Mouse (Mus musculus) spleen, embryonic (tissue): Measurements from ENCODE around the gene Aida.

Experiments used
- CTCF ChIA-PET: fragments of 350-600 bp; sonication (Branson Sonifier 250); formaldehyde crosslinking; loops from one replicate; lab custom pipeline; 2022; lab: Charles Lee

The Aida gene

DNA sequence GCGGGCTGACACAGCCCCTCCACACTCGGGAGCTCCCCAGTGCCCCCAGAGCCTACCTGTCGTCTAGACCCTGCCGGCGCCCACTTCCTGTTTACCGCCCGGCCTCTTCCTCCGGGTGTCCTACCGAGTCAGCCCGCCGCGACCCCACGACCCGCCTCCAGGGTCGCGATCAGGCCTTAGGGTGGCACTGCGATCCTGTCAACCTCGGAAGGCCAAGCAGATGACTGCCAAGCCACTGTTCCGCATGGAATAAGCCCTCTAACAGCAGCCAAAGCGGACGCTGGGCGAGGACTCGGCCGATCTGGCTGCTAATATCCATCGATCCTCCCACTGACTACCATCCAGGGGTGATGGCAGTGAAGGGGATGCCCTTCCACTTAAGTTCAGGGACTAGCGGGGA, at the start of gene Aida:
TSS of gene Aida (plus strand) at position 126 of the 400 bp plus-strand sequence.
- CTCF ChIA-PET, result interaction anchor here (0.5 kb wide), 1 partner anchor 38 kb away, joined by 5 read pairs; no protein-coding TSS in a partner anchor

DNA sequence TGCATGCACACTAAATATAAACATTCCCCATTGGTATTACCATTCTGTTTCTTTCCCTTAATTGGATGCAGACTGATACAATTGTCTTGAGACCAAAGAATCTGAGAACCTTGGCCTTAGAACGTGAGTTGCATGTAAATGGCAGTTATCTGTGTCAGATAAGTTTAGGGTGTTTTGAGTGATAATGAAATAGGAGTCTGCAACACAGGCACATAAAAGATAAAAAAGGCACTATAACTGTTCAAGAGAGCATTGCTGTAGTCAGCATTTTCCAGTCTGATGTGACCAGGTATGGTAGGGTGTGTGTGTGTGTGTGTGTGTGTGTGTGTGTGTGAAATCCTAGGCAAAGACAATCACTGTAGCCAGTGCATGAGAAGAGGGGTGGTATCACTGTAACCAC, 48.2 kb upstream of the Aida start:
- CTCF ChIA-PET, result no interaction called here

- CTCF ChIA-PET, result no interaction called here
These were observed 45.8 kb upstream of the Aida start for GRCm38 (mm10) chr1:183250612-183251011.

DNA sequence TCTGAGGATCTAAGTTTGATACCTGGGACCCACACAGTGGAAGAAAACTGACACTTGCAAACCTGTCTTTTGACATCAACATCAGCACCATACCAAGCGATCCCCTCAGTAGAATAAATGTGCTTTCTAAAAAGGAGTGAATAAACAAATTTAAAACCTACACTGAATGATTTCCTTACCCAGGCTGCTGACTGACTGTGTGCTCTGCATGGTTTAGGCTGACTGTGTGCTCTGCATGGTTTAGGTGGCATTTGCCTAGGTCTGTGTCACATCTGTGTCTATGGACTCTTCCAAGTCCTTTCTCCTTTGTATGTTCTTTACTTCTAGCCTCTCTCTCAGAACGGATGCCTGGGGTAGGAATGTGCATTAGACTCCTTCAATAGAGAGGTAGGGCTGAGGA, 44.6 kb upstream of the Aida start:
- CTCF ChIA-PET, result no interaction called here

GRCm38 (mm10) chr1:183252574-183252973, 43.8 kb upstream of the Aida start:
- CTCF ChIA-PET, result no interaction called here

- CTCF ChIA-PET, result no interaction called here
These were observed 32.0 kb upstream of the Aida start for GRCm38 (mm10) chr1:183264145-183265008.

DNA sequence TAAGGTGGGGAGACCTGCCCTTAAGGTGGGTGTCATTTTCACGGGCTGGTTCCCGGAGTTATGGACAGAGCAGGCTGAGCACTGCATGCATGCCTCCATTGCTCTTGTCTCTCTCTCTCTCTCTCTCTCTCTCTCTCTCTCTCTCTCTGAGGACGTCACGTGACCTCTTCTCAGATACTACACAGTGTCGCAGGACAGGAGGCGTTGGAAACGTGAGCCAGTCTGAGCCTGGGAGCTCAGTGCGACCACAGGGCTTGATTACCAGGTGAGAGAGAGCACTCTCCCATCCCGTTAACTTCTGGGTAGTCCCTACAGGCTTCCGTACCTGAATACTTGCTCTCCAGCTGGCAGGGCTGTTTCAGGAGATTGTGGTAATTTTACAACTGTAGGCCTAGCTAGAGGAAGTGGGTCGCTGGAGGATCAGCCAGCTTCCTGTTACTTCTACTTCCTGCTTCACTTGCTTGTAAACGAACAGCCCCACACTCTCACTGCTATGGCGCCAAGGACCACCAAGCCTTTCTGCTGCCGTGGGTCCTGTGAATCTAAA, 30.4 kb upstream of the Aida start:
- CTCF ChIA-PET, result interaction anchor here (0.7 kb wide), 1 partner anchor 21 kb away, joined by 6 read pairs; no protein-coding TSS in a partner anchor

DNA sequence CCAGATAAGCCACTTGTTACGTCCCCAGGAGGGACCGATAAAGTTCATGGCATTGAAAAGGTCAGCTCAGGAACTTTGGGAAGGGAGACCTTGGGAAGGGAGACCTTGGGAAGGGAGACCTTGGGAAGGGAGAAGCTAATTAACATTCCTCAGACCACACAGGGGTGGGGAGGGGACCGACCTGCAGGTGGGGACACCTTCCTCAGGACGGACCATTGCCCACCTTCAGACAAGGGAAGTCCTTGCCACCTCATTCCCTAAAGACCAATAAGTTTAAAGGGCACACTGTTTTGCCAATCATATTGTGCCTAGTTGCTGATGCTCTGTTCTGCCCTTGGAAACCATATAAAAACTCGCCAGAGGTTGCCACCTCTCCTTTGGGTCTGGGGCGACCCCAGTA, 28.7 kb upstream of the Aida start:
- CTCF ChIA-PET, result no interaction called here

GRCm38 (mm10) chr1:183272867-183273818, 23.2 kb upstream of the Aida start:
- CTCF ChIA-PET, result interaction anchor here (0.6 to 0.7 kb wide), 3 partner anchors 55 to 1028 kb away, joined by 3 to 6 read pairs (median 5); no protein-coding TSS in a partner anchor

GRCm38 (mm10) chr1:183274385-183274784, 22.0 kb upstream of the Aida start:
- CTCF ChIA-PET, result no interaction called here

DNA sequence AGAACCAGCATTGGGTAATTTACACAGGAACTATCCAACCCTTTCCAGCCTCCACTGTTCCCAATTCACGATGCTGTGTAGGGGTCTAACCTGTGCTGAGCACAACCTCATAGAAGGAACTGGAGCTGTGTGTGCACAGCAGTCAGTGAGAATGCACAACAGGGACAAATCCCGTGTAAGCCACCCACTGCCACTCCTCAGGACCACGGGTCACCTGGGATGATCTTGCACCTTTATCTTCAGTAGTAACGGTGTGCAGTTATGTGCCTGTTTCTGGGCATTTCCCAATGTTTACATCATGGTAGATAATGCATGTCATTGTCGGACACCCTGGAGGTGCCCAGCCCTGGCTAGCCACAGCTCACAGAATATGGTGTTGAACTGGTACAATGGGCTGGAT, 20.6 kb upstream of the Aida start:
- CTCF ChIA-PET, result no interaction called here

- CTCF ChIA-PET, result no interaction called here
These were observed 8.0 kb upstream of the Aida start for GRCm38 (mm10) chr1:183288351-183288750.

DNA sequence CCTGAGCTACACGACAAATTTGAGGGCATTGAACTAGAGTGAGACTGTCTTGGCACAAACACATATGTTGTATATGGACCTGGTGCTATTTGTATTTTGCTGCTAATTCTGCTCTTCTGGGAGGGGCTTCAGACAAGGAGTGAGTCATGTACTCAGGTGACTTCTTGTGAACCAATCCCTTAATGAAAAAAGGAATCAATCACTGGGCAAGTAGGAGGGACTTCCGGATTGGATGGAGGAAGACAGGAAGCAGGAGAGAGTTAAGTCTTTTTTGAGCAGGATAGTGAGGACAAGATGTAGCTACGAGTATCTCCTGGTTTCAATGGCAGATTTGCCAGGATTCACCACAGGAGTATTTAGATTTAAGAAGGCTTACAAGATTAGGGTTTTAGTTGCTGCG, 6.8 kb upstream of the Aida start:
- CTCF ChIA-PET, result no interaction called here

DNA sequence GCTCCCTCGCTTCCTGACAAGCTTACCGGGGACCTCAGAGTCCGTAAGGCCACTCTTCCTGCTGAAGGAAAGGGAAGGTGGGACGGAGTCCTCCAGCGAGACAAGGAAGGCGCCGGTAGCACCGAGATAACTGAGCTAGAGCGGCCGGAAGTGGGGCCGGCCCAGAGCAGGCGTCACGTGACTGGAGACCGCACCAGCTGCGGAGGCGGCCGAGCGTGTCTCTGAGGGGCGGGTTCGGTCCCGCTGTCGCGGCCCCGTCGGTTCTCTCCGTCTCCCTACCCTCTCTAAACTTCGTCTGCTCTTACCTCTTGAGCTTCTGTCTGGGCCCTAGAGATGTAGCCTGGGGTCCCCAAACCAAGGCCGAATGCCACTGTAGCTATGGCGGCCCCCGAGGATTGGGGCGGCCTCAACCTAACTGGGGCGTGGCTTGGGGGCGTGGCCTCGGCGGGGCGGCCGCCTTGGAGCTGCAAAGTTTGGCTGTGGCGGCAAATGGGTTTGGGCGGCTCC, 540 bp downstream of the Aida start, which contains the start of gene Brox:
TSS of gene Brox (minus strand) at position 393 of the 507 bp plus-strand sequence.
- CTCF ChIA-PET, result no interaction called here

- CTCF ChIA-PET, result no interaction called here
These were observed 1.1 kb downstream of the Aida start for GRCm38 (mm10) chr1:183297473-183297885.

DNA sequence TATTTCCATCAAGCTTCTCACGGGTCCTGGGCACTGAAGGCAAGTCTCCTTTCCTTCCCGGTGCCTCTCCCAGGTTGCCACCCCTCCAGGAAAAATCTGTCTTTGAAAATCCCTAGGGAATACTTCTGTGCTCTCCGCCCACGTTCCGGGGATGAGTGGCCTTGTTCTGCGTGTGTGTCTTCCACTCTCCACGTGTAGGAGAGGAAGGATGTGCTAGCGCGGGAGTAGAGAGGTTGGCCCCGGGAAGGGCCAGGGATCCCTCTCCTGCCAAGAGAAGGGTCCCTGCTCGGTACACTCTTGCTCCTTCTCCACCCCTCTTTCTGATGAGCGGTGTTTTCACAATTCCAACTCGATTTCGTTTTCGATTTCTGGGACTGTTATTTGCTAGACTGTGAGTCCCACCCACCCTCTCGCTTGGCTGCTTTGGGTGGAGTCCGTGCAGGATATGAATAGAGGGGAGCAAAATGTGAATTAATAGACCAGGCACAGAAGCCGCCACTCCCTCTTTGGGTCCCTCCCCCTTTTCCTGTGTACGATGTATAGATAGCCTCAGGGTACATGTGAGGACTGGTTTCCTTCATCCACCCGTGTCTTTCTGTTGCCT, 1.6 kb downstream of the Aida start:
- CTCF ChIA-PET, result no interaction called here

DNA sequence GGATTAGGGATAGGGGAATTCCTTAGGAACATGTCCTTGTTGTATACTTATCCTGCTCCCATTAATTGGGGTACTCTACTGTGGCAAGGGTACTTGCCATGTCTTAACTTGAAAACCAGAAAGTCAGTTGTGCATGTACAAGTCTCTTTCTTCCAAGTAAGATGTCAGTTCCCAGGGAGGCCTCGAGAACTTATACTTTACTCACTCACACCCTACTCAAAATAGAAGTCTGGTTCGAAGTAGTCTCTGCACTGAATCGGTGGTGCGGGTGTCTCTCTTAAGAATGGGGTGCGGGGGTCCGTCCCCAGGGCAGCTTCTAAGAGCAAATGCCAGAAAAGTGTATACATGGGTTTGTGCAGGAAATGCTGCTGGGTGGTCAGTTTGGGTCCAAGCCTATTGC, 2.8 kb downstream of the Aida start:
- CTCF ChIA-PET, result no interaction called here

DNA sequence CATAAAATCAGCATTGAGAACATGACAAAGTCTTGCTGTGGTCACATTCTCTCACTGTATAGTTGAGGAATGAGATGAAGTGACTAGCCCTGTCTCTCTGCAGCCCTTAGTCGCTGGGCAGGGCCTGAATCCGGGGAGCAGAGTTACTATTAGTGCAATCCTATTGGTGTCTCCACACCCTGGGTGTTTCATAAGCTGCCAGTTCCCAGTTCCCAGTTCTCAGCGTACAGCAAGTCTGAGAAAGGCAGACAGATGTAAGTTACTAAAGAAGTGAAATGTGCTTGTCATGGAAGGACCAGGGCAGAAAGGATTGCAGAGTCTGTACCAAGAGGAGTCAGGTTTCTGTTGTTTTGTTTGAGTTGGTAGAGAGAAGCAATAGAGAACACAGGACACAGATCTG, 11.2 kb downstream of the Aida start:
- CTCF ChIA-PET, result no interaction called here

GRCm38 (mm10) chr1:183308476-183308875, 12.1 kb downstream of the Aida start:
- CTCF ChIA-PET, result no interaction called here

- CTCF ChIA-PET, result interaction anchor here (0.6 kb wide), 1 partner anchor 19 kb away, joined by 3 read pairs; no protein-coding TSS in a partner anchor
These were observed 13.2 kb downstream of the Aida start for GRCm38 (mm10) chr1:183309601-183310000.

- CTCF ChIA-PET, result interaction anchor here (0.5 to 0.6 kb wide), 3 partner anchors 8 to 1258 kb away, joined by 4 read pairs; no protein-coding TSS in a partner anchor
These were observed 15.7 kb downstream of the Aida start for GRCm38 (mm10) chr1:183312076-183312475.
